Mouse (Mus musculus) limb, embryonic 11.5 days (tissue): ENCODE results near the gene Ppp1r14a. TPM values are rescaled to one million over a fixed set of nuclear protein-coding genes. Genes with fewer than 3 reads are reported as not detected.

ENCODE experiments used
- ATAC-seq: fragments of 200-750 bp; cut with Nextera tagmentation; 2 replicates; pipeline ENCODE4 v1.8.0; 2017; ENCODE audit warnings: low read depth; ENCODE audit not compliant: insufficient number of reproducible peaks, low FRiP score, low TSS enrichment
- DNase-seq: peaks from one replicate; pipeline ENCODE4 v3.0.0-alpha.2; 2015; ENCODE audit warnings: low spot score
- H3K27ac ChIP-seq: fragments of 300-500 bp; sonication (generic); replicated peaks from 2 replicates; pipeline ENCODE4 v1.5.1; 2014; ENCODE audit warnings: low read depth, mild to moderate bottlenecking, low read length
- H3K27me3 ChIP-seq: fragments of 300-500 bp; sonication (generic); 2 replicates; pipeline ENCODE4 v1.6.1; 2014; ENCODE audit warnings: mild to moderate bottlenecking, low read length, mixed read lengths; ENCODE audit not compliant: control insufficient read depth, insufficient read depth
- H3K36me3 ChIP-seq: fragments of 300-500 bp; sonication (generic); 2 replicates; pipeline ENCODE4 v1.6.1; 2014; ENCODE audit warnings: mild to moderate bottlenecking, low read length, moderate library complexity, mixed read lengths; ENCODE audit not compliant: control insufficient read depth, insufficient read depth
- H3K4me1 ChIP-seq: fragments of 300-500 bp; sonication (generic); 2 replicates; pipeline ENCODE4 v1.6.1; 2014; ENCODE audit warnings: low read length, mixed read lengths; ENCODE audit not compliant: control insufficient read depth, insufficient read depth
- H3K4me2 ChIP-seq: fragments of 300-500 bp; sonication (generic); 2 replicates; pipeline ENCODE4 v1.6.1; 2014; ENCODE audit warnings: low read depth, mild to moderate bottlenecking, moderate library complexity; ENCODE audit not compliant: severe bottlenecking
- H3K4me3 ChIP-seq: fragments of 300-500 bp; sonication (generic); 2 replicates; pipeline ENCODE4 v1.5.1; 2014; ENCODE audit warnings: low read depth, low read length
- H3K9ac ChIP-seq: fragments of 300-500 bp; sonication (generic); 2 replicates; pipeline ENCODE4 v1.6.1; 2014; ENCODE audit warnings: mild to moderate bottlenecking, low read length
- H3K9me3 ChIP-seq: fragments of 300-500 bp; sonication (generic); 2 replicates; pipeline ENCODE4 v1.6.1; 2016; ENCODE audit warnings: low read length; ENCODE audit not compliant: control insufficient read depth
- WGBS: fragments of 180-500 bp; shearing (Covaris S2); extraction: QIAGEN DNeasy Blood & Tissue Kit; methylation state at CpG from one replicate; pipeline ENCODE4 v1.1.7; 2014; 5-methylcytosine and 5-hydroxymethylcytosine counted together
- polyA plus RNA-seq: library from polyadenylated mRNA; unstranded; fragments of >200 nt; fragmentation: Nextera tagmentation; extraction: Ambion mirVana; gene quantifications from 2 replicates; pipeline ENCODE4 v1.2.1, GENCODE M21; 2014

Ppp1r14a gene
- polyA plus RNA-seq, 1 experiment from 2014 or later = 3.5 TPM

DNA sequence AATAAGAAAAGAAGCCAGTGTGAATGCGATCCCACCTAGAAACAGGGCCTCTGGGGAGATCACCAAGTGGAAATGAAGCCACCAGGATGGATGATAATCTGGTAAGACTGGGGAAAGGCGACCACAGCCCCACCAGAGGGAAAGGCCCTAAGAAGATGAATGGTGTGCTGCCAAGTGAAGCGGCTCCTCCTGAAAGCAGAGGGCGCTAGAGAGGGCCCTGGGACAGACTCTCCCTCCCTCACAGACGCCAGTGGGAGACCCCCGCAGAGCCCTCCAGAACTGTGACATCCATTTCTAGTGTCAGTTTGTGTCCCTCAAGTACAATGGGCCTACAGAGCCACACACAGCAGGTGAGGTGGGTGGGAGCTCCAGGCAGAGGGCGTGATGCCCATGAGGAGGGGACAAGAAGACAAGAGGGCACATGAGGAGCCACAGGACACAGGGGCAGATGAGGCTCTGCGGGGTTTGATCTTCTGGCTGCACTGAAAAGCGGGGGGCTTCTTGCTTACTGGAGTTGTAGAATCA, 47.7 kb downstream of the Ppp1r14a start:
- no peak for DNase-seq

DNA sequence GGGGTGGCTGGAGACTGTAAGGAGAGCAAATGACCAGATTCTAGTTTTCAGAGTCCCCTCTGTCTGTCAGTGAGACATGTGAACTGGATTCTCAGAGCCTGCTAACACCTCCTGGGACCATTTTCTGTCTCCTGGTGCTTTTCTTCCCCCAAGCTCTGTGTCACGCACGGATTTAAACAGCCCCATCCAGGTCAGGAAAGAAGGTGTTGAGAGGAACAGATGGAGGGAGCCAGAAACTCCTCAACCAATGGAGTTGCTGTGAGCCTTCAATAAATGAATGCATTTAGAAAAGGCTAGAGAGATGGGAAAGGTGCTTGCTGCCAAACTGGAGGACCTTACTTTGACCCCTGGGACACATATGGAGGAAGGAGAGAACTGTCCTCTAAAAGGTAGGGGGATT, 48.7 kb downstream of the Ppp1r14a start:
- 88% methylated on average over 2 of the region's 2 CpGs for WGBS
- no peaks in the 10 kb centered on the region for H3K27me3 ChIP-seq
- no peaks in the 10 kb centered on the region for H3K36me3 ChIP-seq
- DNase-seq (no peak), ATAC-seq (no peak)
- H3K4me2 ChIP-seq = no peak overlapping the region
- H3K9me3 ChIP-seq = no peaks in the 10 kb centered on the region
- no peak overlapping the region for H3K4me3 ChIP-seq
- H3K27ac ChIP-seq = no peak overlapping the region
- no peak overlapping the region for H3K9ac ChIP-seq
- H3K4me1 ChIP-seq = no peaks in the 10 kb centered on the region

More for the DNA sequence above, 47.7 kb downstream of the Ppp1r14a start:
- Histone ChIP-seq H3K9me3 (no peaks in the 10 kb centered on the region), H3K9ac (no peak overlapping the region), H3K36me3 (no peaks in the 10 kb centered on the region), H3K4me2 (no peak overlapping the region), H3K4me1 (no peaks in the 10 kb centered on the region), H3K4me3 (no peak overlapping the region), H3K27ac (no peak overlapping the region), H3K27me3 (no peaks in the 10 kb centered on the region)
- 71% methylated on average over 9 of the region's 9 CpGs for WGBS
- no peak for ATAC-seq

DNA sequence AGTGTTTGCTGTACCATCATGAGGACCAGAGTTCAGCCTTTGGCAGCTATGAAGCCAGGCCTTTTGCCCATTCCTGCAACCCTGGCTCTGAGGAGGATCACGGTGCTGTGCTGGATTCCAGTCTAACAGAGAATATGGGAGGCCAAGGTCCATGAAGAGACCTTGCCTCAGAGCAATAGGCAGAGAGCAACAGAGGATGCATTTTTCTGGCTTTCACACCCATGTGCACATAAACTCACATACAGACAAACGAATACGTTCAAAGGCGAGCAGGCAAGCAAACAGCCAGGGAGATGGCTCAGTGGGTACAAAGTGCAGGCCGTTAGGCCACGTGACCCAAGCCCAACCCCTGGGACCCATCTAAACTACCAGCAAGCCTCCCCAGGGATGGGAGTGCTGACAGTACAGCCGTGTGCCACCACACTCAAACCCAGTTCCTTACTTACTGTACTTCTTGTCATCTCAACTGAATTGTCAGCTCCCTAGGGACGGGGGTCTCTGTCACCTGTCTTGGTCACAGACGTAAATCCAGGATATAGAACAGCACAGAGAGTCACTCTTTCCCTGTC, 49.3 kb downstream of the Ppp1r14a start:
- no peaks in the 10 kb centered on the region for H3K9me3 ChIP-seq
- WGBS = 86% methylated on average over 9 of the region's 9 CpGs
- no peak overlapping the region for H3K27ac ChIP-seq
- ATAC-seq (no peak), DNase-seq (no peak)
- H3K36me3 ChIP-seq = no peaks in the 10 kb centered on the region
- no peaks in the 10 kb centered on the region for H3K27me3 ChIP-seq
- H3K4me3 ChIP-seq = no peak overlapping the region
- H3K4me1 ChIP-seq = no peaks in the 10 kb centered on the region
- no peak overlapping the region for H3K4me2 ChIP-seq
- H3K9ac ChIP-seq = no peak overlapping the region

DNA sequence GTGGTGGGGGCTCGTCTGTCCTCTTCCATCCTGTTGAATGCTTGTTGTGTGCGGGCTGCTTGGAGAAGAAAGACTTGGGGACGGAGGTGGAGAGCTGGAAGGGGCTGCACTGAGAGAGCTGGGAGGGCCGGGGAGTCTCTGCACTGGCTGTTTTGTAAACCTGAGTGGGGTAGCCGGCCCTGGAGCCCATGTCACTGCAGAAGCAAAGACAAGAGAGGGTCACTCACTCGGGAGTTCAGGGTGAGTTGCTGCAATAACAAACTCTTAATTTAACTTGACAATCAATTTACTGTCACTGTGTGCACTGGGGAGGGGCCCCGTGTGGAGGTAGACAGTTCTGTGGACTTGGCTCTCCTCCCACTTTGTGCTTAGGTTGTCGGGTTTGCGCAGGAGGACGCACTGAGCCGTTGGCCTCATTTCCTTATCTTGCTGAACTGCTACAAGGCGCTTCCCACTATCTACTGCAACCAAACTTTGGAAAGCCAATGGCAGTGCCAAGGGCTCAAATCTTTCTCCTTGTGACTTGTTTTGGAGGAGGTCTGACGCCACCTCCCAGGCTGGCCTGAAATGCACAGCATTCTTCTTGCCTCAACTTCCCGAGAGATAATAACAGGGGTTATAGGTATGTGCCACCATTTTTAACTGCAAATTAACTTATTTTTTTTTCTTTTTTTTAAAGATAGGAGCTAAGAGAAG, 50.0 kb downstream of the Ppp1r14a start:
- Histone ChIP-seq H3K36me3 (no peaks in the 10 kb centered on the region), H3K27ac (no peak overlapping the region), H3K9me3 (no peaks in the 10 kb centered on the region), H3K4me3 (no peak overlapping the region), H3K9ac (no peak overlapping the region), H3K4me2 (no peak overlapping the region), H3K27me3 (no peaks in the 10 kb centered on the region), H3K4me1 (no peaks in the 10 kb centered on the region)
- ATAC-seq = no peak
- DNase-seq = no peak
- 76% methylated on average over 14 of the region's 14 CpGs for WGBS

DNA sequence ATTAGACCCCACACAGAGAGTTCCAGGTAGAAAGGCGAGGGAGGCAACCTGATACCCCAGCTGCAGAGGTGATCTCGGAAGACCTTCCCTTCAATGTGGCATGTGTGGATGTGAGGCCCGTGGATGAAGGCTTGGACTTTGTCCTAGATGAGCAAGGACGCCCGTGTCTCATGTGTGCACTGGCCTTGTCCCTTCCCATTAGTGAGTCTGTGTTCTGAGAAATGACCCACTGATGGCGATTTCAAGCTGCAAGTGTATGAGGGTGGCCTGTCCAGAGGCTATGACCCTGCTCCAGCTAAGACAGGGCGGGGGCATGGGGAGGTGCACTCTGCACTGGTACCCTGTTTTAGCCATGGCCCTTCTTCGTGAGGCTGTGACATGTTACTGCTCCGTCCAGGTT, 51.1 kb downstream of the Ppp1r14a start:
- WGBS = 86% methylated on average over 9 of the region's 9 CpGs
- no peak for ATAC-seq
- Histone ChIP-seq H3K27ac (no peak overlapping the region), H3K4me2 (no peak overlapping the region), H3K4me1 (no peaks in the 10 kb centered on the region), H3K9ac (no peak overlapping the region), H3K36me3 (no peaks in the 10 kb centered on the region), H3K4me3 (no peak overlapping the region), H3K27me3 (no peaks in the 10 kb centered on the region), H3K9me3 (no peaks in the 10 kb centered on the region)
- DNase-seq = no peak

DNA sequence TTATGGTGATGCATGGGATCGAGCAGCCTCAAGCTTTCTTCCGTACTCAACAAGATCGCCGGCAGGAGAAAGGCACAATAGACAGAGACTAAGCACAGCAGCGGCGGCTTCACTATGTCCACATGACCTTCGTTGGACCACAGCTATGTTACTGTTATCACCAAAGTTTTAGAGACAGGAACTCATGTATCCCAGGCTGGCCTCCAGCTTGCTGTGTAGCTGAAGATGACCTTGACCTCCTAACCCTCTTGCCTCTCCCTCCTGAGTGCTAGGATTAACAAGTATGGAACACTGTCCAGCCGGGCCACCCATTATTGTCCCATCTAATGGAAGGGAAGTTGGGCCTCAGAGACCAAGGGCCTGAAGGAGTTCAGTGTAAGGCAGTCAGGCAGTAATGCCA, 51.7 kb downstream of the Ppp1r14a start:
- ATAC-seq (no peak), DNase-seq (no peak)
- Histone ChIP-seq H3K27ac (no peak overlapping the region), H3K4me2 (no peak overlapping the region), H3K9me3 (no peaks in the 10 kb centered on the region), H3K27me3 (no peaks in the 10 kb centered on the region), H3K4me3 (no peak overlapping the region), H3K36me3 (no peaks in the 10 kb centered on the region), H3K4me1 (no peaks in the 10 kb centered on the region), H3K9ac (no peak overlapping the region)
- WGBS = 93% methylated on average over 8 of the region's 8 CpGs

DNA sequence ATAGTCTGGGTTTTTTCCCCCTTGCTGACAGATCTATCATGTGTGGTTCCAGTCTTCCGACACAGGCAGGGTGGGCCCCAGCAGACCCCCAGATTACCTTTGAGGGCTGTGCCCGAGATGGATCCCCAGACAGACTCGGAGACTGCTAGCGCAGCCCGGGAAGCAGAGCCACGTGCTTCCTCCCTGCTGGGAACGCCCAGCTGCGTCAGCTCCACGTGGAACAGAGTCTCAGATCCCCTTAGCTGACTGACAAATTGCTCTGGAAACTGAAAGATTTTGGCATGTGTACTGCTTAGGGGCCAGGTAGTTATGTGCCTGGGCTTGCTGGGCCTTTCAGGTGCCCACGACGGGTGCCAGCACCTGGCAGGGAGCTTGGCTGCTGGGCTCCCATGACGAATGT, 52.6 kb downstream of the Ppp1r14a start:
- Histone ChIP-seq H3K9ac (no peak overlapping the region), H3K36me3 (no peaks in the 10 kb centered on the region), H3K9me3 (no peaks in the 10 kb centered on the region), H3K27me3 (no peaks in the 10 kb centered on the region), H3K4me3 (no peak overlapping the region), H3K27ac (no peak overlapping the region), H3K4me2 (no peak overlapping the region), H3K4me1 (no peaks in the 10 kb centered on the region)
- ATAC-seq (no peak), DNase-seq (no peak)
- WGBS = 72% methylated on average over 12 of the region's 12 CpGs

DNA sequence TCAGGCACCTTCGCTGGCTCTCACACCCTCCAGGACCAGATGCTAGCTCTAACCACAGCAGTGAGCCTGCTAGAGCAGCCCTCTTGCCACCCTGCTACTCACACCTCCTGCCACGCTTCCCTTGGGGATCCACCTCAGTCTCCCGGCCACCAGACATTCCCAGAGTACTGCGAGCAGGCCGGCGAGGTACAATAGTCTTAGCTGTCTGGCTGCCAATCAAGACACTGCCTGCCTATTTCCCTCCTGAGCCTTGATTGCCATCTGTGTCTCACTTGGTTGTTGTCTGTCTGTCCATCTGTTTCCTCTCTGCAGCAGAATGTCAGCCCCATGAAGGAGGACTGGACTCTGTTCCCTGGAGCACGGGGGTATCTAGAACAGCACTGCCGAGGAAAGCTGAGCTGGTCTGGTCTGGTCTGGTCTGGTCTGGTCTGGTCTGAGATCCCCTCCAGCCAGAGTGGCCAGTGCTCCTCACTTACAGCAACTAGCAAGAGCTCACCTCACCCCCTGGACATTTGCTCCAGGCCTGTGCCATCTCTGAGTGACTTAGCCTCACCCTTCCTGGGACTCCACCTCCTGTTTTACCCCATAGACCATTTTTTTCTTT, 53.5 kb downstream of the Ppp1r14a start:
- ATAC-seq (no peak), DNase-seq (no peak)
- Histone ChIP-seq H3K9me3 (no peaks in the 10 kb centered on the region), H3K4me3 (no peak overlapping the region), H3K27me3 (no peaks in the 10 kb centered on the region), H3K36me3 (0 out of 2 replicates have a peak, but pooled peaks cover under 1% of the 10 kb centered on the region), H3K9ac (no peak overlapping the region), H3K4me1 (no peaks in the 10 kb centered on the region), H3K27ac (0 out of 2 replicates have a peak overlapping the region, but pooled peaks have one; percentile 12), H3K4me2 (no peak overlapping the region)
- 70% methylated on average over 8 of the region's 8 CpGs for WGBS
